Mouse (Mus musculus) spleen, adult 2 months (tissue): ENCODE data around the gene Vmn1r198.
"Not testable (repeated sequence)": the region's sequence is repeated elsewhere in the genome, so short reads cannot be mapped to it uniquely, and the experiment has no call there.

Experiments
- CTCF ChIP-seq: fragments of 200-500 bp; IDR thresholded peaks from 2 replicates; pipeline ENCODE4 v1.5.1; 2011; ENCODE audit warnings: mild to moderate bottlenecking, inconsistent platforms; ENCODE audit not compliant: insufficient read depth, insufficient read length, insufficient replicate concordance; ENCODE audit errors: extremely low read depth
- POLR2A ChIP-seq: fragments of 200-500 bp; IDR thresholded peaks from 2 replicates; pipeline ENCODE4 v1.6.1; 2011; ENCODE audit warnings: low read depth, low read length, inconsistent platforms

DNA sequence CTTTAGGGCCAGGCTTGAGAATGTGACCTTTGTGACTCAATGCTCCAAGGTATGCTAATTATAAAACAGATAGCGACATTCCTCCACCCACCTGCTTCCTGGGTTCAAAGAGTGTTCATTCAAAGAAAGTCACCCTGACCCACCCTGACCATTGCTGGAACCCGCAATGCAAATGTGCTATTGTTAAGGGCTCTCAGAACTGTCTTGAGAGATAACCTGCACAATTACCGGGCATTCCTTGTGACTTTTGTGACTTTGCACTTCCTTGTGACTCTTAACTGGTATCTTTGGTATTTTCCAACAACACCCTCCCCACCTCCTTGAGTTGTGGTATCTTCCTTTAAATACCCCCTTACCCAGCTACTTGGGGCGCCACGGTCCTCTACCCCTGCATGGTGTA, 42.1 kb upstream of the Vmn1r198 start:
- TF ChIP-seq CTCF, POLR2A: not testable (repeated sequence)
